Mouse (Mus musculus) olfactory bulb, adult 2 months (tissue): ENCODE results near the gene Cercam.
A peak's percentile ranks its signal among the peaks of the same experiment; 100 is the strongest.

ENCODE experiments used
- CTCF ChIP-seq: fragments of 200-500 bp; IDR thresholded peaks from 2 replicates; pipeline ENCODE4 v1.5.1; 2012; ENCODE audit warnings: low read depth, mild to moderate bottlenecking, low read length, moderate library complexity; ENCODE audit not compliant: insufficient read depth
- POLR2A ChIP-seq: fragments of 200-500 bp; IDR thresholded peaks from 2 replicates; pipeline ENCODE4 v1.6.1; 2012; ENCODE audit warnings: mild to moderate bottlenecking, low read depth, low read length, moderate library complexity; ENCODE audit not compliant: insufficient read depth

DNA sequence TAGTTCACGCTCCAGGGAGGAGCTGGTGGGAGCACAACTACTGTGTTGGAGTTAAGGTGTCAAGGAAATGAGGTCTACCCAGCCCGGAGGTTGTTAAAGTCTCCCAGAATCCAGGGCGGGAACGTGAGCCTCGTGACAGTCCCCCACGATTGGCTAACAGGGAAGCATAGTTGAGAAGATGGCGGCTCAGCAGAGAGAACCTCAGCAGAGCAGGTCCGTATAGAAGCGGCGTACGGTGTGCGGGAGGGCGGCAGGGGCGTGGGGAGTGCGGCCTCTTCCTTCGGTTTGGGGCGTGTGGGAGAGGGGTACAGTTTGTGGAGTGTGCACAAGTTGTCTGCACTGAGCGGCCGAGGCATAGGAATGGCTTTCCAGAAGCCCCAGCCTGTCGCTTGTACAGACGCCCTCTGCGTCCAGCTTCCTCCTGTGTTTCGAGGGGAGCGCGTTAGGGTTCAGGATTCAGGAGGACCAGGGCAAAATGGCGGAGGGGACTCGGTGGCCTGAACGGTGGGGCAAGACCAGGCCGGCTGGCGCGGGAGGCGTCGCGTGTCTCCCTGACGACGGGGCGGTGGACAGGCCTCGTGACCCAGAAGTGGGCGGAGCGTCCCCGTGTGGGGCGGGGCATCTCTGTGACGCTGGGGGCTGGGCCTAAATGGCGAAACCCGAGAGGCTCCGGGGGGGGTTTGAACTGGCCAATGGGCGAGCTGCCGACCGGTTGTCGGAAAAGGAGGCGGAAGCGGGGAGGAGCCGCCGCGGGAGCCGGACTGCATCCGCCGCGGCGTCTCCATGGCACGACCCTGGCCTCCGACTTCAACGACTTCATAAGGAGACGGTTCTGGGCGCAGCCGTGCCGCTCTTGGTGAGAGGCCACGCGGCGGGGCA, 20.3 kb downstream of the Cercam start, which contains the start of gene Odf2:
- TF ChIP-seq CTCF: no peak
- TF ChIP-seq POLR2A: peak; percentile 1; the same call in 1 of the 2 replicates
